Mouse (Mus musculus) G1E (cell line): ENCODE data around the gene Relt.

ENCODE experiments used
- CTCF ChIP-seq: IDR thresholded peaks from 2 replicates; pipeline ENCODE4 v1.5.1; 2012; ENCODE audit warnings: low read depth, low read length, inconsistent platforms, mixed read lengths
- GATA1 ChIP-seq: IDR thresholded peaks from 2 replicates; pipeline ENCODE4 v1.6.1; 2012; ENCODE audit warnings: borderline replicate concordance, low read length, inconsistent platforms, mixed read lengths
- GATA2 ChIP-seq: IDR thresholded peaks from 2 replicates; pipeline ENCODE4 v1.6.1; 2012; ENCODE audit warnings: low read depth, low read length, inconsistent platforms, borderline replicate concordance
- POLR2AphosphoS5 ChIP-seq: IDR thresholded peaks from 2 replicates; pipeline ENCODE4 v1.6.1; 2012; ENCODE audit warnings: low read depth, low read length, inconsistent platforms; ENCODE audit not compliant: insufficient replicate concordance
- TAL1 ChIP-seq: conservative IDR thresholded peaks from 2 replicates; pipeline ENCODE4 v1.6.1; 2012; ENCODE audit warnings: low read depth, low read length, inconsistent platforms, mixed read lengths

DNA sequence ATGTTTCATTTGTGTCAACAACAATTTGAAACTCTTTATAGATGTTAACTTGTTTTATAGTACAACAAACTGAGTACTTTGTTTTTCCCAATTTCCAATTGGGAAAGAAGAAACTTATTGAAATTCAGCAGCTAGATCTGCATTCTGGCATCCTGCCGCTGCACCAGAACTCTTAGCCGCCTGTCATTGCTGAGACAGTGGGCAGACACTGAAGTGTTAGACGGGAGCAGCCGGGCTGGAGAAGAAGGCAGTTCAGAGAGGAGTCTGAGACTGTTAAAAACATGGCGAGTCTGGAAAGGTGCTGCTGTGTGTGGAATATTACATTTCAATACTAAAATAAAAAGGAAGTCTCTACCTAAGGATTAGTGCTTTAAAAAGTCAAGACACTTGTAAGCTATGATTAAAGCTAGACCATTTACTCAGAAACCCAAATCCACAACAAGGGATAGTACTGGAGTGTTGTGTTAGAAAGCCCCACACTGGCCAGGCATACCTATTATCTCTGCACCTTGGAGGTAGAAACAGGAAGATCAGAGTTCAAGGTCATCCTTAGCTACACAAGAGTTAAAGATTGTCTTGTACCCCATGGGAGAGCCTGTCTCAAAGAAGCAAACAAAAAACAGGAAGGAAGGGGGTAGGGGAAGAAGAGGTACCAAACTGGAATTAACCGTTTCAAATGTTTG is 46.3 kb downstream of the Relt start:
- TF ChIP-seq CTCF (no peak), GATA1 (no peak), TAL1 (no peak), GATA2 (no peak), POLR2AphosphoS5 (no peak)
